Mouse (Mus musculus): ENCODE measurements at regions not wholly inside any gene's neighbourhood (a gene's known extent, or its start where the extent isn't known, plus 50 kb on each side); places are given as distances from the start of the nearest gene placed in this dataset.

DNA sequence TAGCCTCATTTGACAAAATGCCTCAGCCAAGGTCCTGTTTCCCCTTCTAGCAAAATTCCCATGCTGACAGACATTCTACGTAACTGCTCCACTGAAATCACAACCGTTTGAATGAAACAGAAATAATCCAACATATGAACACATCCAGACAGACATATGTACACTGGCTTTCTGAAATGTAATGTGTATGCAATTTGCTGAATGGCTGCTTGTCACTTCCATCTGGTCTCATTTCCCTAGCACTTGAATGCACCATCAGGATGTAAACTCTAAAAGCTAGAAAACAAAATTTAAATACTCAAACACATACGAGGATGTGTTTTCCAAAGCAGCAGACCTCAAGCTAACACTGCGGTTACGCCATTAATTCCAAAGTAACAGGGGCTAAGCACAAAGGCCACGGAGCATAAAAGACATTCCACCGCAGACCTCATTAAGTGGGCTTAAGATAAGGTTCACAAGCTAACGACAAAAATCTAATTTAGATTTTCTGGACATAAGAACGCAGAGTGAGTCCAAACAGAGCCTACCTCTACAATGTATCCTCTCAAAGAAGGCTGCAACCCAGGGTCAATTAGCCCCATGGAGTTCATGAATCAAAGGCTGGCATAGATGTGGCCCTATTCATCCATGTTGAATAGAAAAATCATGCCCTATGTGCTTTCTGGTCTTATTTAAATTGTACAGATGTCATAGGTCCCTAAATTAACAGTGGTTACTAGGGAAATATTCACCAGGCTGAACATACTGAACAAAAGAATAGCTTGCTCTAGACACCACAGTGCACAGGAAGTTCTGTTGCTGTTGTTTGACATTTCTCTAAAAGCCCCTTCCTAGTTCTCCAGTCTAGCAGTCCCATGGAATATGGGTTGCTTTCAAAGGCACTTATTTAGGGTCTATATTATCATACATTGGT lies 630.5 kb downstream of the Nedd1 start:
- H3K4me2 ChIP-seq, result no peak overlapping the region
- no peak for ATAC-seq (ENCODE audit: low FRiP score)
- H3K9me3 ChIP-seq, result no peaks in the 10 kb centered on the region
- 42% methylated on average over 9 of the region's 9 CpGs for WGBS
- H3K36me3 ChIP-seq, result peaks cover 26% of the 10 kb centered on the region
- peak overlapping the region; percentile 62 for H3K27ac ChIP-seq
- no peak overlapping the region for H3K9ac ChIP-seq
- H3K27me3 ChIP-seq, result no peaks in the 10 kb centered on the region
- peaks cover 15% of the 10 kb centered on the region; the same call in 1 of the 2 replicates for H3K4me1 ChIP-seq (replicated peaks)
- no peak overlapping the region for H3K4me3 ChIP-seq

DNA sequence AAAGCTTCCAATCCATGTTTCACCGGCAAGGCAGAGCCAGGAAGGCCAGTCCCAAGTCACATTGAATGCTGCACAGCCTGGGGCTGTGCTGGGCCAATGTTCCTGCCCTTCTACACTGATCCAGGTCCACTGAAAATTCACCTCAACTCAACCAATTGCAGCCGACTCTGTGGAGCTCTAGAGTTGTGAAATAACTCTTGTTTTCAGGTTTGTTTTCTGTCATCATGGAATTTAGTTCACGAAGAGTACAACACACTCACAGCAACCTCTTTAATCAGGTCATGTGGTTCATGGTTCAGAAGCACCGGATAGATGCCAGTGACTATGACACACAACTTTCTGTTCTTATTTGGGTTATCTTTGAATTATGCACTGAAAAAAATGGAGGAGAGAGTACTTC lies 640.1 kb downstream of the Nedd1 start:
- WGBS, result 82% methylated on average over 4 of the region's 4 CpGs
- Histone ChIP-seq H3K27me3 (no peaks in the 10 kb centered on the region), H3K9me3 (no peaks in the 10 kb centered on the region), H3K4me1 (replicated peaks) (peaks cover 25% of the 10 kb centered on the region), H3K36me3 (peaks cover 32% of the 10 kb centered on the region), H3K9ac (no peak overlapping the region), H3K27ac (peak overlapping the region; percentile 69), H3K4me3 (no peak overlapping the region), H3K4me2 (no peak overlapping the region)
- ATAC-seq (ENCODE audit: low FRiP score), result no peak

DNA sequence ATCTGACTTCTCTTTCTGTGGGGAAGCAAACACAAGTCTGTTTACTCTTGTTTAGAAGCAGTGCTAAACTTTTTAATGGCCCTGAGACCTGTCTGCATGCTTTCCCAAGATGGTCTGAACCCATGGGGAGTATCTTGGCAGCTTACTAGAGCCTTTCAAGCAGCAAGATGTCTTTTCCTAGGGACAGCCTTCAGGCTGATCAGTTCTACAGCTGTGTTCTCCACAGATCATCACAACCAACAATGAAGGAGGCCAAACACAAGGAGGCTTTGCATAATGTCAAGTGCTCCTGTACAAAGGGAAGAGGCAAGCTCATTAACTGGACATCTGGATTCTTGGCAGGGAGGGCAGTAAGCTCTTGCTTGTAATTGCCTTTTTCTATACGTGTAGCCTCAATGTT lies 641.0 kb downstream of the Nedd1 start:
- Histone ChIP-seq H3K27ac (peak overlapping the region; percentile 70), H3K4me1 (replicated peaks) (peaks cover 35% of the 10 kb centered on the region), H3K4me2 (no peak overlapping the region), H3K9ac (no peak overlapping the region), H3K36me3 (peaks cover 32% of the 10 kb centered on the region), H3K4me3 (no peak overlapping the region), H3K9me3 (no peaks in the 10 kb centered on the region), H3K27me3 (no peaks in the 10 kb centered on the region)
- no peak for ATAC-seq (ENCODE audit: low FRiP score)
- WGBS, result 9% methylated on average over 1 of the region's 1 CpGs

DNA sequence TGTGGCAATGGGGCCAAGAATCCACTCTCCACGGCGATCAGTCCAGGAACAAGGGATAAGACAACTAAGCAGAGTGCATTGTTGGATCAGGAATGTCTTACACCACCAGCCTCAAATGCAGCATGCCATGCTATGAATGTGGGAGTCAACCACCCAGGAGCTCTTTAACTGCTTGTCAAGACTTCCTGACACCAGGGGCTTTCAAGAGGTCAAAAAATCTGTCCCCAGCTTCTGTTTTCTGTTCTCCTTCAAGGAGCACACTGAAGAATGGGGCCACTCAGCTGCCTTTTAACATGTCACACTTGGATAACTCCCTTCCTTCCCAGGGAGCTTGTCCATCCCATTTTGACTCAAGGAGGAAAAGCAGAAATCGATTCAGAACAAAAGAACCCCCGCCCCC lies 642.8 kb downstream of the Nedd1 start:
- Histone ChIP-seq H3K9ac (no peak overlapping the region), H3K4me3 (no peak overlapping the region), H3K36me3 (peaks cover 28% of the 10 kb centered on the region), H3K4me1 (replicated peaks) (peaks cover 52% of the 10 kb centered on the region), H3K9me3 (no peaks in the 10 kb centered on the region), H3K27me3 (no peaks in the 10 kb centered on the region), H3K27ac (peak overlapping the region; percentile 55; the same call in 1 of the 2 replicates), H3K4me2 (no peak overlapping the region)
- ATAC-seq (ENCODE audit: low FRiP score), result no peak
- 12% methylated on average over 4 of the region's 4 CpGs for WGBS

DNA sequence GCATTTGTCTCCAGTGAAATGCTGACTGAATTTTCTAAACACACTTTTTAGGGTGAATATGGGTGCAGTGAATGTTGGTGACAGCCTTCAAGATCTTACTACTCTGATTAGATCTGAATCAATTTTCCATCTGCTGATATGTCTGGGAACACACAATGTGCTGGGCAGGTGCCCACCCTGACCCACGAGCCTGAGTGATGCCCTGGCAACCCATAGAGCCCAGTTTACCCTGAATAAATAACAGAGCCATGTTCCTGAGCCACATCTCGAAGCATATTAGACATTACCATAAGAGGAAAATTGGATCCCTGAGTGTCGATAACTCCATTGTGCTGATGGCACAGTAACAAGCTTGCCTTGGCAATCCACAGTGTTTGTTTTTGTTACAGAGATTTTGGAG lies 644.9 kb downstream of the Nedd1 start:
- Histone ChIP-seq H3K27me3 (no peaks in the 10 kb centered on the region), H3K9me3 (no peaks in the 10 kb centered on the region), H3K4me1 (replicated peaks) (peaks cover 68% of the 10 kb centered on the region), H3K9ac (no peak overlapping the region), H3K4me3 (no peak overlapping the region), H3K27ac (peak overlapping the region; percentile 87), H3K36me3 (peaks cover 16% of the 10 kb centered on the region), H3K4me2 (no peak overlapping the region)
- WGBS, result 17% methylated on average over 3 of the region's 3 CpGs
- ATAC-seq (ENCODE audit: low FRiP score), result no peak

DNA sequence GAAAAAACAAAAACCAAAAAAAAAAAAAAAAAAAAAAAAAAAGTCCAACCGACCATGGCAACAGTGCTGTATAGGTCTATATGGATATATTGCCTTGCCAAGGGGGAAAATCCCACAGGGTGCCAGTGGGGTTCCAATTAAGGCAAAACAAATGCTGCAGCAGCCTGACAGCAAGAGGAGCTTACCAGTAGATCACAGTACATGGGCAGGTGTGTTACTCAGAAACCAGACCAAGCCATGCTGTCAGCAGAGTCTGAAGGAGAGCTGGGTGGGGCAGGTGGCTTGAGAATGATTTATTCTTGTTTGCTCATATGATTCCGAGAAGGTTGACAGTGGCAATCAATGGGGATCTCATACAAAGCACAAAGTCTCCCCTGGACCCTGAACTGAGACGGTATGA lies 645.5 kb downstream of the Nedd1 start:
- no peaks in the 10 kb centered on the region for H3K27me3 ChIP-seq
- H3K27ac ChIP-seq, result peak overlapping the region; percentile 87
- H3K4me1 ChIP-seq (replicated peaks), result peaks cover 68% of the 10 kb centered on the region
- H3K9me3 ChIP-seq, result no peaks in the 10 kb centered on the region
- no peak overlapping the region for H3K9ac ChIP-seq
- H3K36me3 ChIP-seq, result peaks cover 12% of the 10 kb centered on the region
- ATAC-seq (ENCODE audit: low FRiP score), result peak; percentile 38
- WGBS, result 9% methylated on average over 2 of the region's 3 CpGs
- H3K4me3 ChIP-seq, result no peak overlapping the region
- H3K4me2 ChIP-seq, result no peak overlapping the region

DNA sequence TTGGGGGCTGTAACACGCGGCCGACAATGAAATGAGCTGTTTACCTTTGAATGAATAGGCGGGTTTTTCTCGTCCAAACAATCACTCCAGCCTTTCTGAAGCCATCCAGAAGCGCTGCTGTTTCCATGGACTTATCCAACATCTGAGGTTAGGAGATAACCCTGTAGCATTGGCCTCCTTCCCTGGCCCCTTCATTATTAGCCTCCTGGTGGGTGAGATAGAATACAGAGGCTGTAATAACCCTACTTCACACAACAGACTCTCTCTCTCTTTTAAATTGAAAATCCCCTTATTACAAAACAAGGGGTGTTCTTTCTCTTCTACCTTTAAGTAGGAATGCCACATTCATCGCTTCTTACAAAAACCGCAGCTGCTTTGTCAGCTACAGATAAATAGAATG lies 646.8 kb downstream of the Nedd1 start:
- no peaks in the 10 kb centered on the region for H3K27me3 ChIP-seq
- H3K4me1 ChIP-seq (replicated peaks), result peaks cover 61% of the 10 kb centered on the region
- ATAC-seq (ENCODE audit: low FRiP score), result no peak
- H3K9me3 ChIP-seq, result no peaks in the 10 kb centered on the region
- peaks cover 16% of the 10 kb centered on the region for H3K36me3 ChIP-seq
- H3K4me2 ChIP-seq, result no peak overlapping the region
- H3K27ac ChIP-seq, result peak overlapping the region; percentile 87
- WGBS, result 38% methylated on average over 8 of the region's 8 CpGs
- no peak overlapping the region for H3K4me3 ChIP-seq
- H3K9ac ChIP-seq, result no peak overlapping the region

DNA sequence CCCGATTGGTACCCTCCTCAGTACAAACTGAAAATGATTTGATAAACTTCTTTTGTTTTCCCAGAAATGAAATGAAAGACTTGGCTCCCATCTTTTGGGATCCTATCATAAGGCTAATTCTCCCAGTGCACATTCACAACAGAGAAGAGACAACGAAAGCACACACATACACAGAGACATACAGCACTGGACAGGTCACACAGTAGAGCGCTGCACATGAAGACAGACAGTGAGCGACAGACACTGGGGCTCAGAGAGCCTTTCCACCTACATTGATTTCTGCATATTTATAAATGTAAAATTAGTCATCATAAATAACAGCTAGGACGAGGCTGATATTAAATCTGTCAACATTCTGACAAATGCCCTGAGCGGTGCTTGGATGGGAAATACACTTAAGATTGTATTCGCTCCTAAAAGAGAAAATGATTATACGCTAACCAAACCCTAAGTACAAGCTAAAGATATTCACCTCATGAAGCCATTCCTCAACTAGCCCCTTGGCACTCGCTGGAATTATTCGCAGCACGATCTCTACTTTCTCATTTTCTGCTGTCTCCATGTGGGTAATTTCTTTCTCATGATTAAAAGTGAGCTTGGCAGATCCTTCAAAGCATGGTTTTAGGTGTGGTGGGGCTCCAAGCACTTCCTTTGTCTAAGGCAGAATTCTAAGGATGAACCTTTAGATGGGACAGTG lies 647.4 kb downstream of the Nedd1 start:
- Histone ChIP-seq H3K4me1 (replicated peaks) (peaks cover 54% of the 10 kb centered on the region), H3K27me3 (no peaks in the 10 kb centered on the region), H3K4me2 (no peak overlapping the region), H3K27ac (peak overlapping the region; percentile 87), H3K9me3 (no peaks in the 10 kb centered on the region), H3K4me3 (no peak overlapping the region), H3K9ac (no peak overlapping the region), H3K36me3 (peaks cover 20% of the 10 kb centered on the region)
- ATAC-seq (ENCODE audit: low FRiP score), result no peak
- 56% methylated on average over 11 of the region's 11 CpGs for WGBS

DNA sequence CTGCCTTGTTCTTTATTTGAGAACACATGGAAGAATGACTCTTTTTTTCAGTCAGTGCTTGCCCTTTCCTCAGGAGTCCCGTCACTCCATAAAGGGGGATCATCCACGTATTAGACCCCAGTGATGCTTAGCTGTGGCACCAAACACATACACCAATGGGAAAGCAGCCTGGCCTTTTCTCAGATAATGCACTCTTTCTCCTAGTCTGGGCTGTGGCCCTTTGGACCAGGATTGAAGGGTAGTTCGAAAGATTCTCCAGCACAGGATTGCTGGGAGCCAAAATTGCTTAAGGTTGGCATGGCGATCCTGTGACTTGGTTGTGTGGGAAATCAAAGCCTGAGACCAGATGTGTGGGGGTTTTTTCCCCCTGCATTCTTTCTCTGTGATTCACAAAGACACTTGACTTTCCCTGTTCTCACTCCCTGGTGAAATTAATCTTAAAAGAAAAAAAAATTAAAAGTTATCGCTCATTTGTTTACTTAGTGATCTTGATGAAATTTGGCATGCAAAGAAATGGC lies 648.3 kb downstream of the Nedd1 start:
- Histone ChIP-seq H3K27ac (peak overlapping the region; percentile 87), H3K9ac (no peak overlapping the region), H3K4me3 (no peak overlapping the region), H3K27me3 (no peaks in the 10 kb centered on the region), H3K4me2 (no peak overlapping the region), H3K4me1 (replicated peaks) (peaks cover 48% of the 10 kb centered on the region), H3K36me3 (peaks cover 19% of the 10 kb centered on the region), H3K9me3 (no peaks in the 10 kb centered on the region)
- peak; percentile 31; the same call in 1 of the 2 replicates for ATAC-seq (ENCODE audit: low FRiP score)
- WGBS, result 17% methylated on average over 5 of the region's 5 CpGs

DNA sequence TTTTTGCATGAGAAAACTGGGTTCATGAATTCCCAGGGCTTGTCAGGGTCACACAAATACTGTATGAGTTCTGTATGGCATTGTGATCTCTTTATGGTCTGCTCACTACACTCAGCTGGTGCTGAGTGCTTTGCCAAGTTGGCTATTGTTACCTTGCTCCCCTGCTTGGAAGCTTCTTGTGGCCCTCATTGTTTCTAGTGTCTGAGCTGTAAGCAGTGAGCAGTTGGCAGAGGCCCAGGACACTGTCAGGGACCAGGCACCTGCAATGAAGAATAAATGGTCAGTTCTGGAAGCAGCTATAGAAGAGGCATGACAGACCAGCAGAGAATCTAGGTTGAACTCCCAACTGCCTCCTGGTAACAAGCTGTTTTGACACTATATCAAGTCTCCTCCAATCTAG lies 677.4 kb downstream of the Nedd1 start:
- Histone ChIP-seq H3K27ac (no peak overlapping the region), H3K4me2 (no peak overlapping the region), H3K4me1 (replicated peaks) (peaks cover 6% of the 10 kb centered on the region; the same call in 1 of the 2 replicates), H3K4me3 (no peak overlapping the region), H3K9ac (no peak overlapping the region), H3K36me3 (no peaks in the 10 kb centered on the region), H3K27me3 (no peaks in the 10 kb centered on the region), H3K9me3 (no peaks in the 10 kb centered on the region)
- ATAC-seq (ENCODE audit: low FRiP score), result no peak

DNA sequence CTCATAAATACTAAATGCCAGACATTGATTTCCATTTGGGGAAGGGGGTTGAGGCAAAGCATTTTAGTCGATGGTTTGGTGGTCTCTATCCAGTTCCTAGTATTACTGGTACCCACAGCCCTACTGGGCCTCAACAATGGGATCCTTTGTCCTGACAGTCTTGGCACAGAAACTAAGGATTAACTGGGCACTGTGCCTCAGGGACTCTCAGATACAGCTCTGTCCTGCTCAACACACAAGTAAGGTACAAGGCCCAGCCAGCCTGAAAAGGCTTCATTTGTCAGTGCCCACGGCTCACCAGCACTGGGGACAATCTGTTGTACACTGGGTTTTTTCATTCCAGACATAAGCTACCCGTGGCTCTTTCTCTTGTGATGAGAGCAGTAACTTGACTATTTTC lies 686.0 kb downstream of the Nedd1 start:
- WGBS, result 40% methylated on average over 3 of the region's 3 CpGs
- H3K4me3 ChIP-seq, result no peak overlapping the region
- peak; percentile 85 for ATAC-seq (ENCODE audit: low FRiP score)
- H3K9me3 ChIP-seq, result no peaks in the 10 kb centered on the region
- peak overlapping the region; percentile 58 for H3K27ac ChIP-seq
- 0 out of 2 replicates have a peak, but pooled peaks cover 3% of the 10 kb centered on the region for H3K4me1 ChIP-seq (replicated peaks)
- H3K36me3 ChIP-seq, result no peaks in the 10 kb centered on the region
- no peak overlapping the region for H3K4me2 ChIP-seq
- no peak overlapping the region for H3K9ac ChIP-seq
- H3K27me3 ChIP-seq, result no peaks in the 10 kb centered on the region

DNA sequence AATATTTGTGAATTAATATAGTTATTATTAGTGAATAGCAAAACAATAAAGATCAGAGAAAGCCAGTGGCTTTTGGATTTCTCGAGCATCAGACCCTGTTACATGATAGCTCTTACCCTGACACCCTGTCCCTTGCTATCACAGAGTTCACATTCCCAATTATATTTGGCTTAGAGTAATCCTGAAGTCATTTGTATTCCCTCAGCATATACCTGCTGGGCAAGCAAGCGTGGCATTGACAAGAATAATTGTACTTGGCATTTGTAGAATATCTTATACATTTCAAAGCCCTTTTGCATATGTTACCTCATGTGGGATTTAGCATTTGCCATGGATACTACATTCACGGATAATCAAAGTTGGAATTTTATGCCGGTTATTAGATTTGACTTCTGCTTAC lies 692.0 kb downstream of the Nedd1 start:
- no peak overlapping the region for H3K9ac ChIP-seq
- H3K4me3 ChIP-seq, result no peak overlapping the region
- no peak overlapping the region for H3K27ac ChIP-seq
- no peaks in the 10 kb centered on the region for H3K27me3 ChIP-seq
- WGBS, result 67% methylated on average over 4 of the region's 4 CpGs
- no peak overlapping the region for H3K4me2 ChIP-seq
- H3K36me3 ChIP-seq, result no peaks in the 10 kb centered on the region
- 0 out of 2 replicates have a peak, but pooled peaks cover 4% of the 10 kb centered on the region for H3K4me1 ChIP-seq (replicated peaks)
- ATAC-seq (ENCODE audit: low FRiP score), result no peak
- no peaks in the 10 kb centered on the region for H3K9me3 ChIP-seq

Measured in hindbrain, embryonic 13.5 days (tissue).